Mouse (Mus musculus) small intestine, adult 2 months (tissue): ENCODE measurements around the gene Eya2. TPM values are rescaled to one million over a fixed set of nuclear protein-coding genes. Genes with fewer than 3 reads are reported as not detected.

ENCODE experiments used
- H3K27ac ChIP-seq: fragments of 200-500 bp; 2 replicates; pipeline ENCODE4 v1.5.1; 2012; ENCODE audit warnings: low read depth, low read length, control low read depth, inconsistent platforms; ENCODE audit not compliant: insufficient read depth
- H3K27me3 ChIP-seq: fragments of 200-500 bp; 2 replicates; pipeline ENCODE4 v1.6.1; 2012; ENCODE audit warnings: mild to moderate bottlenecking, moderate library complexity, low read length, inconsistent platforms; ENCODE audit not compliant: control insufficient read depth, insufficient read depth
- H3K36me3 ChIP-seq: fragments of 200-500 bp; 2 replicates; pipeline ENCODE4 v1.6.1; 2012; ENCODE audit warnings: mild to moderate bottlenecking, low read length, control low read depth, inconsistent platforms; ENCODE audit not compliant: control insufficient read depth, insufficient read depth
- H3K4me1 ChIP-seq: fragments of 200-500 bp; 2 replicates; pipeline ENCODE4 v1.6.1; 2012; ENCODE audit warnings: low read length, inconsistent platforms, mixed read lengths; ENCODE audit not compliant: control insufficient read depth, insufficient read depth, insufficient read length
- H3K4me3 ChIP-seq: fragments of 200-500 bp; 2 replicates; pipeline ENCODE4 v1.5.1; 2012; ENCODE audit warnings: low read depth, mild to moderate bottlenecking, control low read depth, inconsistent platforms, low read length, moderate library complexity
- CTCF ChIP-seq: fragments of 200-500 bp; IDR thresholded peaks from 2 replicates; pipeline ENCODE4 v1.5.1; 2012; ENCODE audit warnings: low read depth, mild to moderate bottlenecking, control low read depth, inconsistent platforms, low read length, moderate library complexity, mixed read lengths; ENCODE audit not compliant: insufficient replicate concordance, insufficient read length; ENCODE audit errors: extremely low read depth
- POLR2A ChIP-seq: fragments of 200-500 bp; IDR thresholded peaks from 2 replicates; pipeline ENCODE4 v1.6.1; 2012; ENCODE audit warnings: low read depth, mild to moderate bottlenecking, control low read depth, inconsistent platforms, low read length, moderate library complexity
- whole genome bisulfite sequencing: fragments of 180-500 bp; shearing (Covaris S2); methylation state at CpG from one replicate; pipeline ENCODE4 v1.1.7; 2018; 5-methylcytosine and 5-hydroxymethylcytosine counted together
- polyA plus RNA-seq: library from polyadenylated mRNA; depleted of rRNA; stranded (reverse); fragments of >200 nt; gene quantifications from 2 replicates; pipeline ENCODE4 v1.2.3, GENCODE M21; 2012

Gene Eya2
- polyA plus RNA-seq, 1 experiment = 0.93 TPM

DNA sequence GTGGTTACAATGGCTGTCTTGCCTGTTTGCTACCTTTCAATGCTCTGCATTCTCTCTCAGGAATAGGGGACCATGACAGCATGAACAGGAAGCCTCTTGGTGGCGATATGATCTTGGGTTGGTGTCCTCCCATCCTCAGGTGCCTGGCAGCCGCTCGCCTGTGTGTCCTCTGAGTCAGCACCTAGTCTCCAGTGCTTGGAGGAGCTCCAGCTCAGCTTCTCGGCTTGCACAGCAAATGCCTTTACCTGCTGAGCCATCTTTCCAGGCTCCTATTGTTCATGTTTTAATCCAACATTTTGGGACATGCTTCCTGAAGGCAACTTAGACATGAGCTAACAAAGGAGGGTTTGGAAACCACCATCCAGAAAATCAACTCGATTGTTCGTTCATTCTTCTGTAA lies 33.1 kb downstream of the Eya2 start:
- 35% methylated on average over 6 of the region's 6 CpGs for WGBS

GRCm38 (mm10) chr2:165629900-165630299 lies 35.1 kb downstream of the Eya2 start:
- WGBS = 38% methylated on average over 8 of the region's 8 CpGs
- no peak for TF ChIP-seq POLR2A
- TF ChIP-seq CTCF = no peak
- no peak overlapping the region for H3K27ac ChIP-seq
- H3K4me1 ChIP-seq = no peaks in the 10 kb centered on the region; the same call in 1 of the 2 replicates
- H3K36me3 ChIP-seq = no peaks in the 10 kb centered on the region
- no peak overlapping the region for H3K4me3 ChIP-seq
- no peaks in the 10 kb centered on the region for H3K27me3 ChIP-seq

More for the DNA sequence above, 33.1 kb downstream of the Eya2 start:
- Histone ChIP-seq H3K36me3 (no peaks in the 10 kb centered on the region), H3K4me1 (no peaks in the 10 kb centered on the region; the same call in 1 of the 2 replicates), H3K27ac (no peak overlapping the region), H3K27me3 (no peaks in the 10 kb centered on the region), H3K4me3 (no peak overlapping the region)
- TF ChIP-seq POLR2A = no peak
- no peak for TF ChIP-seq CTCF

DNA sequence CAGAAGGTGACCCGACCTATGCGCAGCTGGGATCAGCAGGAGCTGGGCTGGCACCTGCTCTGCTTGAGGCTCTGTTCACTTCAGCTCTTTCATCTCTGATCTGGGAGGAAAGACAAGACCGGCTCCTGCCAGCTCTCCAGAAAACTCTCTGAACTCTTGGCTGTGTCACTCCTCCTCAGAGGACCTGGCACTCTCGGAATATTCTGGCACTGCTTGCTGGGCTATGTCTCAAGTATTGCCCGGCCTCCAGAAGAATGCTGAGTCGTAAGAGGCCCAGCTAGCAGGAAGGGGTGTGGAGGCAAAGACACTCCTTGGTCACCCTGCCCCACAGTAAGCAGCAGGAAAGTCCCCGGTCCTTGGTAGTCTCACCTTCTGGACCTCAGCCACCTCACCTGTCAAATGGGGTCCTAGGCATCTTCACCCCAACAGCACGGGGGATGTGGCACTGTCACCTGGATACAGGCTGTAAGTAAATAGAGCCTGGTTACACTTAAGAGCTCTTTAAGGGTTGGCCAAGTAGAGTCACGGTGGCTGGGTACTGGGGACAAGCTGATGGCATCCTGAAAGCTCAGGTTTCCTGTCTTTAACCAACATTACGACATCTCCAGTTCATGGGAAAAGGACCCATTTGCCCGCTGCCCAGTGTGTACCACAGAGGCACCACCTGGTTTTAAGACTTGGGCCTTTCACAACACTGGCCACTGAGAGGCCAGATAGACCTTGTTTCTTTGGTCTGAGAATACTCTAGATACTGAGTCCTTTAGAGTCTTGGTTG lies 38.4 kb downstream of the Eya2 start:
- no peaks in the 10 kb centered on the region; the same call in 1 of the 2 replicates for H3K4me1 ChIP-seq
- H3K27ac ChIP-seq = no peak overlapping the region
- no peaks in the 10 kb centered on the region for H3K36me3 ChIP-seq
- TF ChIP-seq CTCF (no peak), POLR2A (no peak)
- no peak overlapping the region for H3K4me3 ChIP-seq
- 48% methylated on average over 11 of the region's 11 CpGs for WGBS
- H3K27me3 ChIP-seq = no peaks in the 10 kb centered on the region

- 71% methylated on average over 7 of the region's 7 CpGs for WGBS
- H3K4me3 ChIP-seq = no peak overlapping the region
- no peak overlapping the region for H3K27ac ChIP-seq
- no peaks in the 10 kb centered on the region; the same call in 1 of the 2 replicates for H3K4me1 ChIP-seq
- TF ChIP-seq CTCF = no peak
- no peak for TF ChIP-seq POLR2A
- H3K36me3 ChIP-seq = no peaks in the 10 kb centered on the region
- no peaks in the 10 kb centered on the region for H3K27me3 ChIP-seq
Observed at GRCm38 (mm10) chr2:165634481-165634880, 39.6 kb downstream of the Eya2 start.

- Histone ChIP-seq H3K4me1 (no peaks in the 10 kb centered on the region), H3K27me3 (no peaks in the 10 kb centered on the region), H3K27ac (no peak overlapping the region), H3K36me3 (no peaks in the 10 kb centered on the region), H3K4me3 (no peak overlapping the region)
- TF ChIP-seq POLR2A (no peak), CTCF (no peak)
- 66% methylated on average over 11 of the region's 11 CpGs for WGBS
Observed at GRCm38 (mm10) chr2:165639075-165639755, 44.4 kb downstream of the Eya2 start.

DNA sequence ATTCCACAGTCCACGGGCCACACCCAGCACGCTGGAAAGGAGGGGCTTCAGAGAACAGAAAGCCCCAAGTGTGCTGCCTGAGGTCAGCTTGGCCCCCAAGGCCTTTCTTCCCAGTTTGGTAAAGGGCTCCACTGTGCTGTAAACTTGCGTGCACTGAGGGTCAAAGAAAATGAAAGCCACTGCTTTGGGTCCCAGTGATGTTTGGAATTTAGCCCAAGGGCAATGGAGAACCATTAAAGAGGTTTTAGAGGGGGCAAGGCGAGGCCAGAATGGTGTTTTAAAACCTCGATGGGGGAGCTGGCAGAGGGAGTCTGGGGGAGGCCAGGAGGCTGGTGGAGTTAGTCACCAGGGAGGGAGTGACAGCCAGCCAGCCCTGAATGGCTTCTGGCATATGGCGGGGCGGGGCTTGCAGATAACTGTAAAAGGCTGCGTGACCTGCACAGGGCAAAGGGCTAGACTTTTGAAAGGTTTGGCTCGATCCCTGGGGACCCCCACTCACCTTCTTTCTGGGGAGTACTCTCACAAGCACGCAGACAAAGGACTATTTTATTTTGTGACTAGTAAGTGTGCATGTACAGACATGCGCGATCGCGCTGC lies 47.2 kb downstream of the Eya2 start:
- WGBS = 60% methylated on average over 14 of the region's 14 CpGs

GRCm38 (mm10) chr2:165643596-165643995 lies 48.8 kb downstream of the Eya2 start:
- no peak for TF ChIP-seq POLR2A
- TF ChIP-seq CTCF = no peak
- H3K36me3 ChIP-seq = no peaks in the 10 kb centered on the region
- H3K27ac ChIP-seq = no peak overlapping the region
- H3K4me1 ChIP-seq = no peaks in the 10 kb centered on the region
- no peaks in the 10 kb centered on the region for H3K27me3 ChIP-seq
- WGBS = 67% methylated on average over 3 of the region's 3 CpGs
- no peak overlapping the region for H3K4me3 ChIP-seq

More for the DNA sequence above, 47.2 kb downstream of the Eya2 start:
- Histone ChIP-seq H3K4me3 (no peak overlapping the region), H3K27me3 (no peaks in the 10 kb centered on the region), H3K4me1 (no peaks in the 10 kb centered on the region), H3K27ac (no peak overlapping the region), H3K36me3 (no peaks in the 10 kb centered on the region)
- TF ChIP-seq POLR2A = no peak
- TF ChIP-seq CTCF = no peak
